Mouse (Mus musculus): ENCODE measurements around the gene Plac1.

The Plac1 gene

DNA sequence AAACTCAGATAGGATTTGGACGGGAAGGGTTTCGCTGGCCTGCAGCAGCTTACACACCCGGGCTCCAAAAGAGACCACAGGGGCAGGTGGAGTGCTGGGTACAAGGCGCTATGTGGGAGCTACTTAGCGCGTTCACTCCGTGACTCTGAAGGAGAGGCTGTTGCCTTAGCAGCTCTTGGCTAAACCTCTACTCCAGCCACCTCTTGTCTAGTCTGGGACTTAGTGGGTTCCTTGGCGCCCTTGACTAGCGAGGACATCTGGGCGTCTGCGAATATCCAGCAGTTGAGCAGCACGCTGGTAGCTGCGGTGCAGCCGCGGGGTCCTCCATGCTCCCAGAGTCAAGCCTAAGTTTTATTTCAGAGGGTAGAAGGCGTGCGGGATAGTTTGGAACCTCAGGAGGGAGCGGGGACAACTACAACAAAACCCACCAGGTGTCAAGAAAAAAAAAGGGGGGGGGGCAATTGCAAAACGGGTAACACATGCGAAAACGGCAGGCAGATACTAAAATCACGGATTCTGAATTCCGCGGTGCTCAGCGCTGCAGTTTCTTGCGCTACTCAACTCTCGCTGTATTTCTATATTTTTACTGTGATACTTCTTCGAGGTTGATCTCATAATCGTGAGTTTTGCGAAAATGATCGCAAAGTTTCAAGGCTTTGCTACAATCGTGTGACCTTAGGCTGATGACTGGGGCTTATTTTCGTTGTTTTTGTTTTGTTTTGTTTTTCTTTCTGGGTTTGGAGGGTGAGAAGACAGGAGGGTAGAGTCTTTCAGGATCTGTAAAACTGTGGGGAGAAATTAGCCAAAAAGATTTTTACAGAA lies 181.2 kb downstream of the Plac1 start:
- in situ Hi-C loops (cut with MboI; ENCODE audit: low pct_unique_long_range_greater_than_20kb in 1 of 2, low sequenced_read_pairs in 2 of 2, unreplicated experiment in 1 of 2), result no loop called here

DNA sequence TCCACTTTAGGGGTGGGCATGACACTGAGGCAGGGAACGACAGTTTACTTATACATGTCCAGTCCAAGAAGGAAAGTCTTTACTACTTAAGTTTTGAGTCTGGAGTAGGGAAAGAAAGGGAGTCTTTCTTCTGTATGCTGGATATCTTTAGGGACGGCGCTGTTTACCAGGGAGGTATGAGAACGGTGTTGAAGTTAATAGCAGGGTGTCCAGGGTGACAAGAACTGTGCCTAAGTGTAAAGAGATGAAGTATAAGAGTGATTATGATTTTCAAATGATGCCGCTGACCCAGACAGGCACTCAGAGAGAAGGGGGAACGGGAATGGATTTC lies 182.2 kb downstream of the Plac1 start:
- in situ Hi-C loops (cut with MboI; ENCODE audit: low pct_unique_long_range_greater_than_20kb in 1 of 2, low sequenced_read_pairs in 2 of 2, unreplicated experiment in 1 of 2), result no loop called here

DNA sequence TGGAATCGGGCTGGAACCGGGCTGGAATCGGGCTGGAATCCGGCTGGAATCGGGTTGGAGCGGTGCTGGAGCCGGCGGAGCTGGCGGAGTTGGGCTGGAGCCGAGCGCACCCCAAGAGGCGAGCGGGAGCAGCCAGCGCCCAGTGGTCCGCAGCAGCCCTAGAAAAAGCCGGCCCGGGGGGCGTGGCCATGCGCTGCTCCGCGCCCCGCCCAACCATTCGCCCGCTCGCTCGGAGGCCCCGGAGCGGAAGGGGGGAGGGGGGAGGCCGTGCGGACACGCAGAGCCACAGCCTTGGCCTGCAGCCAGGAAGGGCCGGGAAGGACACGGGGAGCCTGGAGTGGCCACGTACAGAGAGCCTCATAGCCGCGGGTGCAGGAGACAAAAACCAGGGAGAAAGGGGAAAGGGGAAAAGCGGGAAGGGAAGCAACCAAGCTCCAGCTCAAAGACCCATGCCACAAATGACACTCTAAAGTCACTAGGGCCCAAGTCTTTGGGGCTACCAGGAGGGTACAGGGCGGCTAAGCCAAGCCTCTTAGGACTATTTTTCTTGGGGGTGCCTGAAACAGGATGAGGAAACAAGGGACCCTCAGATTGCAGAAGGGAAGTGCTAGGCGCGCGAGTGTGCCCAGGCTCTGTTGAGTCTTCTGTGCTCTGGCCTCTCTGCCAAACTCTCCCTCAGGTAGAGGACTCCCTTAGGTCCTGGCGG lies 182.7 kb downstream of the Plac1 start:
- in situ Hi-C loops (cut with MboI; ENCODE audit: low pct_unique_long_range_greater_than_20kb in 1 of 2, low sequenced_read_pairs in 2 of 2, unreplicated experiment in 1 of 2), result no loop called here

DNA sequence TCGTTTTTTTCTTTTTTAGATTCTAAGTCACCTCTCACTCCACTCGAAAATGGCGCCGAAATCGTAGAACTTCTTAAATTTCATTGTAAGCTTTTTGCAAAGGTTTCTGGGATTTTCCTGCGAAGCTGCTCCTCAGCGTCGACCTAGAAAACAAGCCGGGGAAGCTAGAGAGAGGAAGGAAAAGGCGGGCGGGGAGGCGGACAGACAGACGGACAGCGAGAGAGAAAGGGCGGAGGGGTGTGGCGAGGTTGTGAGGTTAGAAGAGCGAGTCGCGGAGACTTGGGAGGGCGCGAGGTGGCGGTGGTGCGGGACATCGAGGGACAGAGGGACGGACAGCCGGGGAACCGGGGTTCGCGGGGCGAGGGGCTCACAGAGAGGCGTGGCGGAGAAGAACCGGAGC lies 183.3 kb downstream of the Plac1 start:
- in situ Hi-C loops (cut with MboI; ENCODE audit: low pct_unique_long_range_greater_than_20kb in 1 of 2, low sequenced_read_pairs in 2 of 2, unreplicated experiment in 1 of 2), result no loop called here

DNA sequence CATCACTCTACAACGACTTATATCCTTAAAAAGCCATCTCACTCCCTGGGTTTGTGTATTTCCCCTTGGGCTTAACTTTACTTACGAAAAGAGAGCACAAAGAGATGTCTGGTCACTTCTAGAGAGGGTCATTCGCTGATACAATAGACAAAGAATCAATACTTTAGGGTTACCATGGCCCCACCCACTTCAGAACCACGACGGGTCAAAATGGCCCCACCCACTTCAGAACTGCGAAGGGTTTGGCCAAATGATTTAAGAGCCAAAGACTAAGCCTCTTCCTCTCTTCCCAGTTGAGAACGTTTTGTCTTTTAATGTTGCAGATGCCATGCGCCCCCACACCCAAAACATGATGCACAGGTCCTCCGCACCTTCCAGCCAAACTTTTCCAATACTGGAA lies 184.1 kb downstream of the Plac1 start:
- in situ Hi-C loops (cut with MboI; ENCODE audit: low pct_unique_long_range_greater_than_20kb in 1 of 2, low sequenced_read_pairs in 2 of 2, unreplicated experiment in 1 of 2), result no loop called here

DNA sequence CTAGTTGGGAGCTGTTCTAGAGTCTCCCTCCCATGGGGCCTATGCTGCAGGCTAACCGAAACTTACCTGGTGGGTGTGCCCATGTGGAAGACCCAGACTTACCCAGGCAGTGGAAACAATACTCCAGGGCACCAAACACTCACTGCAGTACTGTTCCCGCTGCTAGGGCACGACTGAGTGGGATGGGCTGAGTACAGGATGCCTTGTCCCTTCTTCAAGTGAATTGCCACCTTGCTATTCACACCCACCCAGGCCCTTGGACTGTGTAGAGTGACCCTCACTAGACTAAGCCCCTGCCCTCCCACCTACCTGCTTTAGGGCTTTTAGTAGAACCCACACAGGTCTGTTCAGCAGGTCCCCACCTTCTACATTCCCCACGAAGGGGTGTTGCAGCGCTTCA lies 186.0 kb downstream of the Plac1 start:
- in situ Hi-C loops (cut with MboI; ENCODE audit: low pct_unique_long_range_greater_than_20kb in 1 of 2, low sequenced_read_pairs in 2 of 2, unreplicated experiment in 1 of 2), result no loop called here

DNA sequence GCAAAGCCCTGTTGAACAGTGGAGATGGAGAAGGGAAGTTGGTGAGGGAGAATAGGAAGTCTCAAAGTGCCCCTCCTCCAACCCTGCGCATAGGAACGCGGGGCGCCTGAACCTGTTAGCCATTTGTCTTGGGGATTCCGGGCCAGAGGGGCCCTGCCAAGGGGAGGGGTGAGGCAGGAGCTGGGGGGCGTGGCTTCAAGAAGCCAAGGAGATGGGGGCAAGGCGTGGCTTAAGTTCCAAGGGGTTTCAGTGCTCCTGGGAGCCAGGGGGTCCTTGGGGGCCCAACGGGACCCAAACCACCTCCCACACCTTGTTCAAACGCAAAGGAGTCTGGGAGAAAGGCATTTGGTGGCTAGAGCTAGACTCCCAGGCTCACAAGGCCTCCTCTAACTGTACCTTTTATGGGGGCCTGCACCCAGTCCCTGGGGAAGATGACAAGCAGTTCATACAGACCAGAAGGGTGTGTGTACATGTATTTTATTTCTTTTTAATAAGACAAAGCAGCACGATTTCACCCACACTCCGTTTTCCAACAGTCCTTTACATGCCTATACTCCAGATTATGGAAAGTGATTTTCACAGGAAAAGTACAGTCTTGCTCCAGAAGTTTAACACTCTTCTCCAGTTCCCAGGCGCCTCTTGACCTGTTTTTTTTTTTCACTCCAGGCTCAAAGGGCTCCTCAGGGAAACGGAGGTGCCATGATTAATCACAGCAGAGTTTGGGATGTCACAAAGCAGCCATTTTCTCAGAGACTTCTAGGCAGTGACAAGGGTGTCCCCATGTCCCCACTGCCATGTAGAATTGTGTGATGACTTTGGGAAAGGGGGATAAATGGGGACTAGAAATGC lies 187.0 kb downstream of the Plac1 start:
- in situ Hi-C loops (cut with MboI; ENCODE audit: low pct_unique_long_range_greater_than_20kb in 1 of 2, low sequenced_read_pairs in 2 of 2, unreplicated experiment in 1 of 2), result no loop called here

DNA sequence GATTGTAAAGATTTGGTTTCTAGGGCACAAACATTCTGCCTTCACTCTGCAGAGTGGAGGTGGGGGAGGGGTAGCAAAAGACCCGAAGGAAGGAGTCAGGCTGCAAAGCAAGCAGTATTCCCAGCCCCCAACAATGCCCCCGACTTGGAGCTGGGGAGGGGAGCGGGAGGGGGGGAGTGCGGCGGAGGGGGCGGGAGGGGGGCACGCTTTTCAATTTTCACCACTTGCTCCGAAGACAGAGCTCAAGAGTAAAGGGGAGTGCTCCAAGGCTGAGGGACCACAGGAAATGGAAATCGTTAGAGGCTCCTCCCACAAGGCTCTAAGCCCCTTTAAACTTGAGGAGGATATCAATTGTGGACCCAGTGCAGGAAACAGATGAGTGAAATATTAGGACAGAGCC lies 189.6 kb downstream of the Plac1 start:
- in situ Hi-C loops (cut with MboI; ENCODE audit: low pct_unique_long_range_greater_than_20kb in 1 of 2, low sequenced_read_pairs in 2 of 2, unreplicated experiment in 1 of 2), result no loop called here

DNA sequence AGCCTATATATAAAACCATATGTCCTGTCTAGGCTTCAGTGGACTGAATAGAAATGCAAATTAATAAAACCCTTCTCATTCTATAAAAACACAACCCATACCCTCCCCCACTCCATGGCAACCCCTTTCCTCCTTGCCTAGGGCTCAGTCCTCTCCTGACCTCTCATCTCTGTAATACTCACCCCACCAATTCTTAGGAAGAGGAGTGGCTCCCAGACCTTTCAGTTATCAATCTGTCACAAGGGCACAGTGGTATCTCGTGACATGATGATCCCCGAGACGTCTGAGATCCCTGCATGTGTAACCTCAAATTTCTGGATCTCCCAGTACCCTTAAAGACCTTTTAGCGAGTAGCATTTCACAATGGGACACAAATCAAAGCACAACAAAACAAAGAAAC lies 190.7 kb downstream of the Plac1 start:
- in situ Hi-C loops (cut with MboI; ENCODE audit: low pct_unique_long_range_greater_than_20kb in 1 of 2, low sequenced_read_pairs in 2 of 2, unreplicated experiment in 1 of 2), result loop anchor here in 1 of 2 experiments (25.0 kb wide), 1 partner anchor 188 kb away; the partner anchor contains the start of gene Plac1

DNA sequence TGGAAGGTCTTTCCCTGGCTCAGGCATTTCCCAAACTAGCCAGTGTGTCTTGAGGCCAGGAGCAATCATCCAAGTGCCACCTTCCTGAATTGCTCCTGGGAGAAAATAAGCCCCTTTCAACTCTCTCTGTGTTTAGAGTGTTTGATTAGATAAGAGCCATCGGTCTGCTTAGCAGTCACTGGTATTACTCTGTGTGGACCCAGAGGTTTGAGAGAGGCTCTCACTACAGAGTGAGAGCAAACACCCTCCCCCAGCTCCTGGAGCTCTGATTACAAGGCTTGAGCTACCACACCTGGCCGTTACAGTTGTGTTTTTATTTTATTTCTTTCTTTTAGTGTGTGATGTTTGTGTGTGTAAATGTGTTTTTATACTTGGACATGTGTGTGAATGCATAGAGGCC lies 193.0 kb downstream of the Plac1 start:
- in situ Hi-C loops (cut with MboI; ENCODE audit: low pct_unique_long_range_greater_than_20kb in 1 of 2, low sequenced_read_pairs in 2 of 2, unreplicated experiment in 1 of 2), result loop anchor here in 1 of 2 experiments (25.0 kb wide), 1 partner anchor 190 kb away; the partner anchor contains the start of gene Plac1

DNA sequence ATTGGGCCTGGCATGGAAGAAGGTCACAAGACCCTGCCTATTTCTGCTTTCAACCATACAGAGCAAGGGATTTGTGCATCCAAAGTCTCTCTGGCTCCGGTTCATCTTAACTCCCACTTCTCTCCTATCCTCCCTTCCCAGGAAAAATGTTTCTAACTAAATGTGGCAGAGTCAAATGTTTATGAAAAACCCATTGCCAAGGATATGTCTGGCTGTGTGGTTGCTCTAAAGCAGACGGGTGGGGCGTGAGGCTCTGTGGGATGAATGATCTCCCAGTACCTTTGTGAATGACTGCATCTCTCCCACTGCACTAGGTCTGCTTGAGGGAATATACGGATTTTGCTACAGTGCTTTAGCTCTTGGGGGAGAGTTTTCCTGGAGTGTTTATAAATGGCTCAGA lies 193.9 kb downstream of the Plac1 start:
- in situ Hi-C loops (cut with MboI; ENCODE audit: low pct_unique_long_range_greater_than_20kb in 1 of 2, low sequenced_read_pairs in 2 of 2, unreplicated experiment in 1 of 2), result loop anchor here in 1 of 2 experiments (25.0 kb wide), 1 partner anchor 191 kb away; the partner anchor contains the start of gene Plac1

DNA sequence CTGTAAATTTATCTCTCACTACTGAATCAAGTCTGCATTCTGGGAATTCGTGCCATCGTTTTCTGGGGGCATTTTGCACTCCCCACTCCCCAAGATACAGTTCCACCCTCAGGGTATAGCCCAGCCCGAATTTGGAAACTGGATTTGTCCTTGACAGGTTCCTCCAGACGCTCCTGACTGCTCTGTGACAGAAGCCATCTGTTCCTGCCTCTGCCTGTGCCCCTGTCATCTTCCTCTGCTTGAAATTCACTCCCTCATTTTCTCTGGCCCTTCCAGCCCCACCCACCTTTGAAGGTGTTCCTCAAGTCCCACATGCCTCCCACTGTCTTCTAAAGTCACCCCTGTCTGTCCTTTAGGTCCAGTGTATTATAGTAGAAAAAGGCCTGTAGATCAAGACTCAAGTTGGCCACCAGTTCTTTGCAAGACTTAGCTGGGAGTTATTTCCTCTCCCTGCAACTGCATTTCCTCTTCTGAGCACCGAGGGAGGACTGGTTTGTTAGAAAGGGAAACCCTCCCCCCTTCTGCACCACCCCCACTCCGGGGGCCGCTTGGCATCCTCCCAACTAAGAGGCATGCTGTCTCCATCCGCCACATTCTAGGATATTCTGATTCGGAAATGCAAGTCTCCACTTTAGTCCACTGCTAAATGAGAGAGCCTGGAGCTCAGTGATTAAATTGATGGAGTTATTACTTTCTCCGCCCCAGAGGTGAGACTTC lies 194.6 kb downstream of the Plac1 start:
- in situ Hi-C loops (cut with MboI; ENCODE audit: low pct_unique_long_range_greater_than_20kb in 1 of 2, low sequenced_read_pairs in 2 of 2, unreplicated experiment in 1 of 2), result loop anchor here in 1 of 2 experiments (25.0 kb wide), 1 partner anchor 192 kb away; the partner anchor contains the start of gene Plac1

DNA sequence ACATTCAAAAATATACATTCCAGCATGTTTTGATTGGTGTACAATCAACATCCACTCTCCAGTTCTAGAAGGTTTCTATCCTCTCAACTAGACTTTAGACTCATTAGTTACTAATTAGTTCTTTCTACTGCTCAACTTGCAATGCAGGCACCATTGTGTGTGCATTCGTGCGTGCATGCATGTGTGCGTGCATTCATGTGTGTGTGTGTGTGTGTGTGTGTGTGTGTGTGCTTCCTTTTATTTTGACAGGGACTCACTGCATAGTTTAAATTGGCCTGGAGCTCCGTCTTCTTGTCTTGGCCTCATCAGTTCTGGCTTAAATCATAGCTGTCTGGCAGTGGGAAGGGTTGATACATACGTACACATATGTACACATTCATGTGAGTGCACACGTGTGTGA lies 198.9 kb downstream of the Plac1 start:
- in situ Hi-C loops (cut with MboI; ENCODE audit: low pct_unique_long_range_greater_than_20kb in 1 of 2, low sequenced_read_pairs in 2 of 2, unreplicated experiment in 1 of 2), result loop anchor here in 1 of 2 experiments (25.0 kb wide), 1 partner anchor 196 kb away; the partner anchor contains the start of gene Plac1

DNA sequence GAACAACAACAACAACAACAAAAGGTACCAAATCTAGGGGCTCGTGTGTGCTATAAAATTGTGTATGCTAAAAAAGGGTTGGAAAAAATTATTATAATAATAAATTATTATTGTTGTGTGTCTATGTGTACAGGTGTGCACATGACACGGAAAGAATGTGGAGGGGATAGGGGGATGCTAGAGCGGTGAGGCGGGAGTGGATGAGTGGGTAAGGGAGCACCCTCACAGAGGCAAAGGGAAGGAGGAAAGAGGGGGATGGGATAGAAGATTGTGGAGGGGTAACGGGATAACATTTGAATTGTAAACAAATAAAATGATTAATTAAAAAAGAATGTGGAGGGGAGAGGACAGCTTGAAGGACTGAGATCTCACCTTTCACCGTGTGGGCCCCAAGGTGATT lies 199.8 kb downstream of the Plac1 start:
- in situ Hi-C loops (cut with MboI; ENCODE audit: low pct_unique_long_range_greater_than_20kb in 1 of 2, low sequenced_read_pairs in 2 of 2, unreplicated experiment in 1 of 2), result loop anchor here in 1 of 2 experiments (25.0 kb wide), 1 partner anchor 197 kb away; the partner anchor contains the start of gene Plac1

DNA sequence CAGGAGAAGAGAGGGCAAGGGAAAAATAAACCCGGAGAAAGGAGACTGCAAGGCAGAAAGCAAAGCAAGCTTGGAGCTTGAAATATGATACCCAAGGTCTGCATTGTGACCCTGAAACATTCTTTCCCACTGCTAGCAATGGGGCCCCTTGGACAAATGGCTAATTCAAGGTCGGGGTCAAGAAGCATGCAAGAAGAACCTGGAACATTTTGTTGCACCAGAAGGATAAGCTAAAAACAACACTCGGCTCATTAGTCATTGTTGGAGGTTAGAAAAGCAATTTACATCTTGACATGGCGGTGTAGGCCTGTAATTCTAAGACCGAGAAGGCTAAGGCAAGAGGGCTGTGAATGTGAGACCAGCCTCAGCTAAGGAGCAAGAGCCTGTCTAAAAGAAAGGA lies 200.3 kb downstream of the Plac1 start:
- in situ Hi-C loops (cut with MboI; ENCODE audit: low pct_unique_long_range_greater_than_20kb in 1 of 2, low sequenced_read_pairs in 2 of 2, unreplicated experiment in 1 of 2), result loop anchor here in 1 of 2 experiments (25.0 kb wide), 1 partner anchor 198 kb away; the partner anchor contains the start of gene Plac1

DNA sequence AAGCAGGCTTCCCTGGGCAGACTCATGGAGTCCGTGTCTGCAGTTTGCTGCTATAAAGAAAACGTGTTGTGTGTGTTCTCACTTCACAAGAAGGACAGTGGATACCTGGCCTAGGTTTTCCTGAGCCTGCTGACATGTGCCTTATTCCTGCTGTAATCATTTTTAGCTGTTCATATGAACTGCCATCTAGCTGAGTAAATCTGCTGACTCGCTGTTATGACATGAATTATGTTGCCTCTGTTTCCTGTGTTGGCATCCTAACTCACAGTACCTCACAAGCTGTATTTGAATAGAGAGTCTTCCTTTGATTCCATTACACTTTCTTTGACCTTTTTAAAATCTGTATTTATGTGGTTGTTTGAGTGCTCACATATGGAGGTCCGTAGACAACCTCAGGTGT lies 201.7 kb downstream of the Plac1 start:
- in situ Hi-C loops (cut with MboI; ENCODE audit: low pct_unique_long_range_greater_than_20kb in 1 of 2, low sequenced_read_pairs in 2 of 2, unreplicated experiment in 1 of 2), result loop anchor here in 1 of 2 experiments (25.0 kb wide), 1 partner anchor 199 kb away; the partner anchor contains the start of gene Plac1

DNA sequence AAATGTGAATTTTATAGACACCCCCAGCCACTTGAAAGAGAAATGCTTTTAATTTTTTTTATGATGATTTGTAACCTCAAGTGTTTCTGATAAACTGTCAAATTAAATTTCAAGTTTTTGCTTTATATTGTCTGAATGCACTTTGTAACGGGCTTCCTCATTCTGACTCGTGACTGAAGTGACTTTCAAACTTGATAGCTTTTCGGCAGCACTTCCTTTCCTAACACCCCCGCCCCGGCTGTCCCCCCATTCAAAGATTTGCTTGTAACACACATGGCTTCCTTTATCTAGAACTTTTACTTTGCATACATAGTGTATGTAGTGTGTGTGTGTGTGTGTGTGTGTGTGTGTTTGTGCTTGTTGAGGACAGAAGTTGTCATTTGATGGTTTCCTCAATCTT lies 210.4 kb downstream of the Plac1 start:
- in situ Hi-C loops (cut with MboI; ENCODE audit: low pct_unique_long_range_greater_than_20kb in 1 of 2, low sequenced_read_pairs in 2 of 2, unreplicated experiment in 1 of 2), result loop anchor here in 1 of 2 experiments (25.0 kb wide), 1 partner anchor 208 kb away; the partner anchor contains the start of gene Plac1

Measured in mouse embryonic stem cell (cell line).